Mouse (Mus musculus) kidney, adult 18-20 months (tissue): ENCODE measurements around the gene Camk1d.

Experiments
- DNase-seq: peaks from one replicate; pipeline ENCODE4 v3.0.0; 2021

The Camk1d gene

GRCm38 (mm10) chr2:5714211-5715053 lies at the start of gene Camk1d:
Camk1d (minus strand) TSS chr2:5714515.
- DNase-seq = peak; percentile 71

DNA sequence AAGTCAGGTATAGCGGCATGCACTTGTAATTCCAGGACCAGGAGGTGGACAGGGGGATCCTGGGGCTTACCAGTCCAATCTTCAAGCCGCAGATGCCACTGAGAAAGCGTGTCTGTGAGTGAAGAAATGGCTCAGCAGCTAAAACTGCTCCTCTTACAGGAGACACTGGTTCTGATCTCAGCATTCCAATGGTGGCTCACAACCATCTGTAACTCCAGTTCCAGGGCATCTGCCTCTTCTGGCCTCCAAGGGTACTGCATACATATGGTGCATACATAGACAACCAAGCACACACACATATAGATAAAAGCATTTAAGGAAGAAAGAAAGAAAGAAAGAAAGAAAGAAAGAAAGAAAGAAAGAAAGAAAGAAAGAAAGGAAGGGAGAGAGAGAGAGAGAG lies 47.7 kb upstream of the Camk1d start:
- DNase-seq = no peak

- no peak for DNase-seq
These were observed 46.2 kb upstream of the Camk1d start for GRCm38 (mm10) chr2:5760479-5761008.

DNA sequence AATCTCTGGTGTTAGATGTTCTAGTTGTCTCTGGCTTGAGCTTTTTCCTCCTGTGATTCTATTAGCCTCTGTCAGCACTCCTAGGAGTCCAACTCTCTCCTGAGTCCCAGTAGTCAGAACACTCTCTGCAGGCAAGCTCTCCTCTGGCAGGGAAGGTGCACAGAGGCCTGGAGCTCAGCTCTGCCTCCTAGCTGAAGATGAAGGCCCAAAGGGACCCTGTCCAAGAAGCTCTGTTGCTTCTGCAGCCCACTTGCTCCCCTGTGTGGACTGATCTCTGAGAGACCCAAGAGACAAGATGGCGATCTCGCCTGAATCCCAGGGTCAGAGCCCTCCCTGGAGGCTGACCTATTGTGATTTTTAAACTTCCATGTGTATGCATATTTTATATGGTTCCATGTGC lies 44.3 kb upstream of the Camk1d start:
- DNase-seq = no peak

- no peak for DNase-seq
These were observed 36.6 kb upstream of the Camk1d start for GRCm38 (mm10) chr2:5750872-5751271.

GRCm38 (mm10) chr2:5749210-5749609 lies 34.9 kb upstream of the Camk1d start:
- peak; percentile 13 for DNase-seq

- DNase-seq = no peak
These were observed 33.3 kb upstream of the Camk1d start for GRCm38 (mm10) chr2:5747545-5748043.

DNA sequence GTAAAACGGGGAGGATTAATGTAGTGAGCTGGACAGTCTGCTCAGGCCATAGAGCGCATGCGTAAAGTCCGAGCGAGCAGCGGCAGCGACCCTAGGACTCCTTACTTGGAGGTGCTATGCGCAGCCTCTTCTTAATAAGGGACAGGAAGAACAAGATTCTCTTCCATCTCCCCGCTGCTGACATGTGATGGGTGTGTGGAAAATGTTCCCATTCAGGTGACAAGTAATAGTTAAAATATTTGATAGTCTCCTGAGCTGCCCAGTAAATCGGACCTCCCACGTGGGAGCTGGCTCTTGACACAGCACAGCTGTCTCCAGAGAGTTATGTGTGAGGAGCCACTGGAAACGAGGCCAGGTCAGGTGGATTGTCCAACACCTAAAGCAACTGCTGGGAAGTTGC lies 32.2 kb upstream of the Camk1d start:
- DNase-seq = no peak

DNA sequence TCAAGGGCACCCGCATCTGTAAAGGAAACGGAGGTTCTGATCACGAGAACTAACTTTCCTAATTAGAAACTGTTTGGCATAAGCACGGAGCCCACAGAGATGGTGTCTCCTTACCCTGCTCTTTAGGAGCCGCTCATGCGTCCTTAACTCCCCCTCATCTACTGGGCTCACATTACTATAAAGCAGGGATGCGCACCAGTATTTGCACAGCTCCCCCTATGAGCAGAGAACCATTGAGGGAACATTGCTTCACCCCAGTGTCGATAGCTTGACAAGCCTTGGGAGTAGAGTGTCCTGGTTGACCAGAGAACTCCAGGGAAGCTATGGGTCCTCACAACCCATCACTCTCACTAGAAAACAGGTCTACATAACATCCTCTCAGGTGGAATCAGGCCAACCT lies 29.6 kb upstream of the Camk1d start:
- no peak for DNase-seq

DNA sequence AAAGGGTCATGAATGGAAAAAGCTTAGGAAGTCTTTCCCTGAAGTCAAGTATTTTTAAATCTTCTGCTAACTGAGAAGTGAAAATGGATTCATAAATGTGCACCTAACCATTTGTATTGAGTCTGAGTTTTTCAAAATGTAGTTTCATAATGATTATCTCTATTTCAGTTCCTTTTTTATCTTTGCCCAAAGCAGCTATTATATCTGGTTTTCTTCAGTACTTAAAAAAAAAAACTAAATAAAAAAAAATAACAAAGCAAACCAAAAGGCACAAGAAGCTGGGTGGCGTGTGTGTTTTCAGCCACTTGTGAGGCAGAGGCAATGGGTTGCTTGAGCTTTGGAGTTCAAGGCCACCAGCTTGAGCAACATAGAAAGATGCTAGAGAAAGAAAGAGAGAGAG lies 26.6 kb upstream of the Camk1d start:
- DNase-seq = no peak

DNA sequence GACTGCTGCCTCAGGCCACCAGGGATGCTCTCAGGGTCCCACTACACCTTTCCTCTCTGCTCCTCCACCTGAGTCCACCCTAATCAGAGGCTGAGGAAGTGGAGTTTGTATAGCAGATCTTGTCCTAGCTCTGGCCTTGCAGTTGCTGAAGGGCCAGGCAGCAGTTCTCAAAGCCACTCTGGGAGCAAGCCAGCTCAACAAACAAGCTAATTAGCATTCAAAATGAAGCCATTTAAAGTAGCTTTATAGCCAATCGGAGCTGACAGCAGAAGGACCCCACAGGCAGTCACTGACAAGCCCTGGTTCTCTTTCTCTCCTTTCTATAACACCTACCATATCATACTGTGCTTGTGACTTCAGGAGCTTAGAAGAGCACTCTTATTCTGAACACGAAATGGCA lies 21.6 kb upstream of the Camk1d start:
- DNase-seq = no peak

GRCm38 (mm10) chr2:5733300-5734085 lies 19.2 kb upstream of the Camk1d start:
- DNase-seq = no peak

GRCm38 (mm10) chr2:5732047-5732446 lies 17.7 kb upstream of the Camk1d start:
- DNase-seq = no peak

DNA sequence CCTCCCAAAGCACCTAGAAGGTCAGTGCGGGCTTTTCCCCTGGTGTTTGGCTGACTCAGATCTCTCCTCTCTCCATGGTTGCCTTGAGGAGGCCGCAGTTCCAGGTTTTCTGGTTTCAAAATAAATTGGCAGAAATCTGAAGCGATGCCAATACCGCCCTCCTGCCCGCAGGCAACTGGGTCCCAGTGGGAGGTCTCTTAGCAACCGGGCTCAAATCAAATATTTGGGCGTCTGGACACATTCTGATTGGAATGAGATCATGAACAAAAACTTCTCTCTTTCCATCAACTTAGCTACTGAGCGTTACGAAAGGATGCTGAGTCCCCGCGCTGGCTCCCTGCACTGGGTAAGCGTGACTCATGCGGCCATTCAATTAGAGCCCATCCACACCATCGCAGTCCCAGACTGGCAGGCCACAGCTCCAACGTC lies 16.1 kb upstream of the Camk1d start:
- DNase-seq = no peak

DNA sequence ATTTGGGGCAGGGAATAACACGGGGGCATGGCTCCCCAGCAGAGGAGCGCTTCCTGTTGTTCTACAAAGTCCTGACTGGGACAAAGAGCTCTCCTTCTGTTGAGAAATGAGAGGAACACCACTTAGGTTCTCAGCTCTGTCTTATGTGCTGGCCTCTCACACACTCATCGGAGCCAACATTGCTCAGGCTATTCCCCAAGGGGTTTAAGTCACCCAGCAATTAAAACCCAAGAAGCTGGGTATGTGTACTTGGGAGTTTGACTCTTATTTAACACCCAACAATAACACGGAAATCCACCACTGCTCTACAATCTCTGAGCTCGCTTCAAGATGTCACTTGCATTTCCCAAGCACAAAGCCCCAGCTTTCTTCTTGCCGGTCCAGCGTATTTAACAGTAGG lies 15.6 kb upstream of the Camk1d start:
- no peak for DNase-seq

GRCm38 (mm10) chr2:5725028-5725701 lies 10.8 kb upstream of the Camk1d start:
- no peak for DNase-seq

GRCm38 (mm10) chr2:5717675-5718074 lies 3.4 kb upstream of the Camk1d start:
- DNase-seq = no peak

- no peak for DNase-seq
These were observed 1.2 kb upstream of the Camk1d start for GRCm38 (mm10) chr2:5715544-5715943.

DNA sequence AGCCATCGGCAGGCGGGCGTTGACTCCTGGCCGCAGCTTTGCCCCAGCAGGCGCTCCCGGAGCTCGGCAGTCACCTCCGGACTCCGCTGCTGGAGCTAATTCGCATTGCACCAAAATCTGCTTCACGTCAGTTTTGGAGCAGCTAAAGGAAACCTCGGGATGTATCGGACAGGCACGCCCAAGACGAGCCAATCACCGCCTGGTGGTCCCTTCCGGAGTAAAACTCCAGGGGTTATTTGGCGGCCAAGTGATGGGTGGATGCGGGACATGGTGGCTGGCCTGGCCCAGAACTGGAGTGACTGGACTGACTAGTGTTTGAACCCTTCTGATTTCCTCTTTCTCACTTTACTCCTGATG lies 717 bp upstream of the Camk1d start:
- no peak for DNase-seq

DNA sequence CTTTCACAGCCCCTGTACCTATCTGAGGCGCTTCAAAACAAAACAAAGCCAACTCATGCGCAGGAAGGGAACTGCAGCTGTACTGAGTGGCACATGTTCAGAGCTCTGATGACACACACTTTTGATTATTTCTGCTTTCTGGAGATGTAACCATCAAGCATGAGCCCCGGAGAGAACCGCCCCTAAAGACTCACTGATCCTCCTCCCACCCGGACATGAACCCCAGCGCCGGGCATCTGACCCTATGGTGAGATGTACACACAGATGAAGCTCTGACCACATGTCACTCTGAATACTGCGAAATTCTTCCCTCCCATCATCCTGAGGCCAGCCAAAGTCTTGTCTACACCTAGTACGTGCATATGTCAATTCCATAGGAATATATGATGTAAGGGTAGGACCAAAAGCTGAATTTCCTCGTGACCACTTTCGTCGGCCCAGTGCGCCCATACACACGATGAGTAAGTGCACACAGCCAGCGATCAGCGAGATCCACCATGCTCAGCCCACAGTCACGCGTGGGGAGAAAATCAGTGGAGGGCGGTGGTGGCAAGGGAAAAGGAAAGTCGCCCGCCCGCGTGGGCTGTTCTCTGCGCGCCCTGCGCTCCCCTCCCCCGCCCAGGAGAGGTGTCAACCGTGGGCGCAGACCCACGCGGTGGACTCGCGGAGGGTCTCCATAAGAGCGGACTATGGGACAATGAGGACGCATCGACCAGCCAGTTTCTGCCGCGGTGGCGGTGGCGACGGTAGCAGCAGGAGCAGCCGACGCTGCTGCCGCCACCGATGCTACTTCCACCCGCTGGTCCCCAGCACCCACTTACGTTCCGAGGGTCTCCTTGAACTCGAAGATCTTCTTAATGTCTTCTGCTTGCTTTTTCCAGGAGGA lies 747 bp downstream of the Camk1d start:
- DNase-seq = peak; percentile 8

DNA sequence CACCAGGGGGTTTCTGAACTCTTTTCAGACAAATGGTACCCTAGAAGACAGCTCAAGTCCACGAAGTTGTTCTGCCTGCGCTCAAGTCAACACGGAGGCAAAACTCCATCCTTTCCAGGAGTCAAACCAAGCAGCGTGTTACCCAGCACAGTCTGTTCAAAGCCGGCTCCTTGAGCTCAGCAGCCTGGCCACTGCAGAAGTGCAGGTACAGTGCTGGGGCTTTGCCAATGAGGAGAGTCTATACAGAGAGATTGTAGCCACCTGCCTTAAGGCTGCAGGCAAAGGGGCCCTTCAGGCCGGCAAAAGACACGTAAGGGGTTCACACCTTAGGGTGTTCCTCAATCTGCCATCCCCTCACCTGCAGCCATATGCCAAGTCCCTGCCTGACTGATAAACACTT lies 2.1 kb downstream of the Camk1d start:
- no peak for DNase-seq

DNA sequence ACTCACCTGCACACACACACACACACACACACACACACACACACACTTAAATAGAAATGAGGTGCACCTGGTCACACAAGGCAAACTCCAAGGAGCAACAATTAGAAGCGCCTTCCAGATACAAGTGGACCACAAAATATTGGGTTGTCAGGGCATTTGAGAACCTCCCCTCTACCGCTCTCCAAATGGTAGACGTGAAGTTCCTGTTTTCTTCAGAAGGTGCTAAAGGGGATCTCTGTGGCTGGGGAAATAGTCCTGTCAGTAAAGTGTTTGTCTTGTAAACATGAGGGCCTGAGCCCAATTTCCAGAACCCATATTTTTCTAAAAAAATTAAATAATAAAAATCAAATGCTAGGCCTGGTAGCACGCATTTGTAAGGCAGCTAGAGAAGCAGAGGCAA lies 4.4 kb downstream of the Camk1d start:
- no peak for DNase-seq
